Mouse (Mus musculus): ENCODE results near the gene Cnot6. TPM values are rescaled to one million over a fixed set of nuclear protein-coding genes. Genes with fewer than 3 reads are reported as not detected.

The Cnot6 gene
- polyA plus RNA-seq, 1 experiment from 2014 or later = 101 TPM

DNA sequence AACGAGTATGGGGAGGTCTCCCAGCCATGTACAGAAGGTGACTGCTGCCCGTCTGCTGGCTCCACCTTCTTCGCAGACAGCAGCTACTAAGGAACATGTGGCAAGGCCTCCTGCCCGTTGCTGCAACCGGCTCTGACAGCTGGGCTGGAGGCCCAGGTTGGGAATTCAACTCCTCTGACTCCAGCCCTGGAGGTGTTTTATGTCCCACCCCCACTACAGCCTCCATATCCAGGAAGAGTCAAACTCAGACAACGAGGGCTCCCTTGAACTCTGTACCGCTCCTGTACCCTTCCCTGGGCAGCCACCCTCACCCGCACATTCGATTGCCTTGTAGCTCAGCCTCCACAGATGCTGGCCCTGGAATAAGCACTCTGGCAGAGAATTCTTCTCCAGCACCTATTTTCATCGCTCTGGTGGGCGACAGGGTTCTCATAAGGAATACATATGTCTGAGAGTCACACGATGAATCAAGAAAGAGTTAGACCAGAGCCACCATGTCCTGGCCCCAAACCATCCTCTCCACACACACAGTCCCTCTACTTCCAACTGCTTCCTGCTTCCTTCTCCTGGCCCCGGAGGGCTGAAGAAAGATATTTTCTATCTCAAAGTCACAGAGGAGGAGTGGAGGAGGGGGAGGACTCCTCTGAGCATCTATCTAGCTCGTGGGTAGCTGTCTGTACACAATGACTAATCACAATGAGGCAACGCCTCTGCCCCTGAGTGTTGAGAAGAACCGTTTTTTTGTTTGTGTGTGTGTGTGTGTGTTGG is 61.3 kb downstream of the Cnot6 start:
- Histone ChIP-seq H3K4me2 (no peak overlapping the region), H3K9ac (no peak overlapping the region), H3K27ac (no peak overlapping the region), H3K4me3 (replicated peaks) (no peak overlapping the region), H3K4me1 (peaks cover 3% of the 10 kb centered on the region; the same call in 1 of the 2 replicates), H3K9me3 (no peaks in the 10 kb centered on the region), H3K27me3 (no peaks in the 10 kb centered on the region), H3K36me3 (replicated peaks) (no peaks in the 10 kb centered on the region)
- ATAC-seq (ENCODE audit: low FRiP score) = 0 out of 2 replicates have a peak, but pooled peaks have one; percentile 9
- WGBS = 80% methylated on average over 16 of the region's 16 CpGs

DNA sequence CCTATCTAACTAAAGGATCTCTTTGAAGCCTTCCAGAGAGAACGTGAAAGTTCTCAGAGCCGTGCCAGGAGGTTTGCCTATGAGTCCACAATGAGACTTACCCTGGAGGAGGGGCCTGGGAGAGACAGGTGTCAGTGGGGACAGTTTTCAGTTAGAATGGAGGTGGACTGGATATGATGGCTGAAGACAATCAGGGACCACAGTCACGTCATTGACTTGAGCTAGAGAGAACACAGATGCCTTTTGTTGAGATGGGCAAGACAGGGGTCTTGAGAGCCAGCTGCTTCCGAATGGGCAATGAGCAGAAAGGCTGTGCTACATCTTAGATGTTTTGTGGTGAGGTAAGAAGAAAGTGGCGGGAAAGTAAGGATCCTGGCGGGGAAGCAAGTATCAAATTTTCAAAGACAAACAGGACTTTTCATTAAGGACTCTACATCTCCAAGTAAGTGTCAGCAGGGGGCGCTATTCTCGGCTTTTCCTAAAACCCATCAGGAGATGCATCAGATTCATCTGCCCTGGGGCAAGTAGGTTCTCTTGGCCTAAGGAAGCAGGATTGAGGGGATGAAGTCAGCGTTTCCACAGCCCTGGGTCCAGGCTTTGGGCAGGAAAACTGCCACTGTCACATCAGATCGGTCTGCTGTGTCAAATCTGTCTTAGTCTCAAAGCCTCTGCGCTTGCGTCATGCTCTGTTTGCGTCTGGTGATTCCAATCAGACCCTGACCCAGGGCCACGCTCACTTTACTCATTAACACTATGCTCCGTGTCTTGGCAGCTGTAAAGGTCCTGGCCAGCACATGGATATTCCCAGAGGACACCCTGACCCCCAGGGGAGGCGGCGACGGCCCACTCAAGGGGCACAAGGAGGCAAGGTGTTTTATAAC is 62.2 kb downstream of the Cnot6 start:
- peaks cover 3% of the 10 kb centered on the region; the same call in 1 of the 2 replicates for H3K4me1 ChIP-seq
- H3K4me3 ChIP-seq (replicated peaks) = no peak overlapping the region
- no peaks in the 10 kb centered on the region for H3K9me3 ChIP-seq
- no peaks in the 10 kb centered on the region for H3K36me3 ChIP-seq (replicated peaks)
- H3K9ac ChIP-seq = no peak overlapping the region
- WGBS = 62% methylated on average over 18 of the region's 18 CpGs
- ATAC-seq (ENCODE audit: low FRiP score) = no peak
- no peak overlapping the region for H3K27ac ChIP-seq
- no peak overlapping the region for H3K4me2 ChIP-seq
- no peaks in the 10 kb centered on the region for H3K27me3 ChIP-seq

DNA sequence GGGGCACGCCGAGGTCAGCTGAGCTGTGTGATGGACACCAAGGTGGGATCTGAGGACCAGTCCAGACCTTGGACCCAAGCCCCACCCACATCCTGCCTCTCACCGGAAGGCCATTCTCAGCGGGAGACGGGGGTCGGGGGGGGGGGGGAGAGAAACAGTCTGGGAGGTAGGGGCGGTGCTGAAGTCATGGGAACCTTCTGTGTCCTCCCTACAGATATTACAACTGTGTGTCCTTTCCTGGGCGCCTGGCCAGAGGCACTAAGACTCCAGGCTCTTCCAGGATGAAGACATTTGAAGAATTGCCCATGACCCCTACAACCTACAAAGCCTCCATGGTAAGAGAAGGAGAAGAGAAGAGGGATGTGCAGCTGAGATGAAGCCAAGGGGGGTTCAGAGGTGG is 66.8 kb downstream of the Cnot6 start:
- Histone ChIP-seq H3K4me3 (replicated peaks) (no peak overlapping the region), H3K9me3 (no peaks in the 10 kb centered on the region), H3K27me3 (no peaks in the 10 kb centered on the region), H3K4me2 (no peak overlapping the region), H3K36me3 (replicated peaks) (no peaks in the 10 kb centered on the region), H3K27ac (no peak overlapping the region), H3K9ac (no peak overlapping the region), H3K4me1 (no peaks in the 10 kb centered on the region)
- ATAC-seq (ENCODE audit: low FRiP score) = no peak
- 67% methylated on average over 8 of the region's 8 CpGs for WGBS

- Histone ChIP-seq H3K36me3 (replicated peaks) (no peaks in the 10 kb centered on the region), H3K9ac (no peak overlapping the region), H3K4me2 (peak overlapping the region; percentile 34), H3K4me3 (replicated peaks) (0 out of 2 replicates have a peak overlapping the region, but pooled peaks have one; percentile 4), H3K4me1 (peaks cover 8% of the 10 kb centered on the region), H3K9me3 (no peaks in the 10 kb centered on the region), H3K27ac (no peak overlapping the region), H3K27me3 (peaks cover 60% of the 10 kb centered on the region)
- WGBS = 4% methylated on average over 11 of the region's 11 CpGs
- no peak for ATAC-seq (ENCODE audit: low FRiP score)
These were observed 76.1 kb downstream of the Cnot6 start for GRCm38 (mm10) chr11:49636449-49636848.

GRCm38 (mm10) chr11:49635671-49636070 is 76.9 kb downstream of the Cnot6 start:
- Histone ChIP-seq H3K27ac (no peak overlapping the region), H3K36me3 (replicated peaks) (no peaks in the 10 kb centered on the region), H3K4me2 (no peak overlapping the region), H3K9ac (no peak overlapping the region), H3K4me1 (peaks cover 8% of the 10 kb centered on the region), H3K4me3 (replicated peaks) (no peak overlapping the region), H3K27me3 (peaks cover 63% of the 10 kb centered on the region), H3K9me3 (no peaks in the 10 kb centered on the region)
- WGBS = 75% methylated on average over 6 of the region's 6 CpGs
- ATAC-seq (ENCODE audit: low FRiP score) = no peak

DNA sequence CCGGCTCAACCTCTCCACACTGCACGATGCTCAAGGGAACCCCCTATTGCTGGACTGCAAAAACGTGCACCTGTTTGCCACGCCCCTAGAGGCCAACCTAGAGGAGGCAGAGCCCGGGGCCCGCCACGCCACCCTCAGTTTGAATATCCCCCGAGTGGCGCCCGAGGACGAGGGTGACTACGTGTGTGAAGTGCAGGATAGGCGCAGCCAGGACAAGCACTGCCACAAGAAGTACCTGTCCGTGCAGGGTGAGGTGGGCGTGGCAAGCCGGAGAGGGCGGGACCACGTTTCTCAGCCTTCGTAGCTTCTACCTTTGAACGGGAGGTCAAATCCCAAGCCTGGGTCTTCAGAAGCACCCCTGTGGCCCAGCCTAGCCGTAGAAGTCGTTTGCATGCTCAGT is 78.4 kb downstream of the Cnot6 start:
- ATAC-seq (ENCODE audit: low FRiP score) = no peak
- no peaks in the 10 kb centered on the region for H3K36me3 ChIP-seq (replicated peaks)
- H3K9ac ChIP-seq = no peak overlapping the region
- H3K4me1 ChIP-seq = peaks cover 8% of the 10 kb centered on the region
- H3K27ac ChIP-seq = no peak overlapping the region
- peak overlapping the region; percentile 31 for H3K4me2 ChIP-seq
- H3K27me3 ChIP-seq = peaks cover 63% of the 10 kb centered on the region
- peak overlapping the region; percentile 16; the same call in 1 of the 2 replicates for H3K4me3 ChIP-seq (replicated peaks)
- WGBS = 5% methylated on average over 22 of the region's 22 CpGs
- no peaks in the 10 kb centered on the region for H3K9me3 ChIP-seq

DNA sequence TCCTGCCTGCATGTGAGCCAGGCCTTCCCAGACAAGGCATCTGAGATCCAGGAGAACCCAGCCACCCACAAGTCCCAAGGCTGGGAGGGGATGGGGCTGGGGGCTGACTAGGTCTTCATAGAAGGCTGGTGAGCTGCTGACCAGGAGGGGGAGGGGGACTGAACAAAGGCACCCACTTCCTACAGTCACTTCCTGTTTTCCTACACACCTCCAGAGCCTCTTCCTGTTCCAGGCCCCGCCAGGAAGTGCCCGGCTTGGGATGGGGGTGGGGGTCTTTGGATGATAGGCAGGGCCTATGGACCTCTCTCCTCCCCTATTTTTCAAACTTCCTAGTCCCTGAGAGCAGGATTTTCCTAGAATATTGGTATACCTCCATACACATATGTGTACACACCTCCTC is 80.3 kb downstream of the Cnot6 start:
- H3K9me3 ChIP-seq = no peaks in the 10 kb centered on the region
- H3K4me1 ChIP-seq = peaks cover 8% of the 10 kb centered on the region
- H3K27ac ChIP-seq = no peak overlapping the region
- H3K36me3 ChIP-seq (replicated peaks) = no peaks in the 10 kb centered on the region
- H3K27me3 ChIP-seq = peaks cover 58% of the 10 kb centered on the region
- H3K4me2 ChIP-seq = no peak overlapping the region
- ATAC-seq (ENCODE audit: low FRiP score) = no peak
- no peak overlapping the region for H3K4me3 ChIP-seq (replicated peaks)
- WGBS = 88% methylated on average over 2 of the region's 2 CpGs
- H3K9ac ChIP-seq = no peak overlapping the region

DNA sequence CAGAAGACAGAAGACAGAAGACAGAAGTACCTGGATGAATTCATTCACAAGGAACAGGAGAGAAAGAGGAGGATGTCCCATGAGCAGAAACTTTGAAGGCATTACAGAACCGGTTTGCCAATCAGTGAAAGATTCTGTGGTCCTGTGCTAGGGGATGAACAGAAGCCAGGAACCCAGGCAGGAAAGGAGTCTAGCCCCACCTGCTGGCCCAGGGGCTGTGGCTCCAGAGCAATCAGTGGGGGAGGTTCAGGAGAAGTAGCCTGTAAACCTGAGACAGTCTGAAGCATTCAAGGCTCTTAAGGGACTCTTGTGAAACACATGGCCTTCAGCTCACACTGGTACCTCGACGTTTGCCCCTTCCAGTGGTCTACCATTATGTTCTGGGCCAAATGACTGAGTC is 81.4 kb downstream of the Cnot6 start:
- 35% methylated on average over 3 of the region's 3 CpGs for whole genome bisulfite sequencing
- Histone ChIP-seq H3K9ac (no peak overlapping the region), H3K4me3 (replicated peaks) (no peak overlapping the region), H3K27ac (no peak overlapping the region), H3K4me2 (no peak overlapping the region), H3K36me3 (replicated peaks) (no peaks in the 10 kb centered on the region), H3K4me1 (peaks cover 5% of the 10 kb centered on the region), H3K9me3 (no peaks in the 10 kb centered on the region), H3K27me3 (peaks cover 47% of the 10 kb centered on the region)
- ATAC-seq (ENCODE audit: low FRiP score) = no peak

DNA sequence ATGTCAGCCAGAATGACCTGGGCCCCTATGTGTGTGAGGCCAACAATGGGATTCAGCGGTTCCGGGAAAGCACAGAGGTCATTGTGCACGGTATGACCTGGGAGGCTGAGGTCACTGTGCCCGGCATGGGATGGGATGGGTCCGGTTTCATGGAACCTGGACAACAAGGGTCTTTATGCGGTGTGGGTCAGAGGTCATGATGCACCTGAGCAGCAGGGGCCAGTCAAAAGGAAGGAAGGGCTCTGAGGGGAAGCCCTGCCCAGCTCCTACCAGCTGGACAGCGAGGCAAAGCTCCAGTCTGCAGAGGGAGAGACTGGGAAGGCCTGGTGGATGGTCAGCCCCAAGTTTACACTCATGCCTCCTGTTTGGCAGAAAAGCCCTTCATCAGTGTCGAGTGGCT is 85.8 kb downstream of the Cnot6 start:
- Histone ChIP-seq H3K9ac (no peak overlapping the region), H3K9me3 (no peaks in the 10 kb centered on the region), H3K27ac (no peak overlapping the region), H3K36me3 (replicated peaks) (no peaks in the 10 kb centered on the region), H3K4me3 (replicated peaks) (no peak overlapping the region), H3K4me2 (no peak overlapping the region), H3K27me3 (peaks cover 4% of the 10 kb centered on the region; the same call in 1 of the 2 replicates), H3K4me1 (no peaks in the 10 kb centered on the region)
- no peak for ATAC-seq (ENCODE audit: low FRiP score)
- WGBS = 74% methylated on average over 8 of the region's 8 CpGs

DNA sequence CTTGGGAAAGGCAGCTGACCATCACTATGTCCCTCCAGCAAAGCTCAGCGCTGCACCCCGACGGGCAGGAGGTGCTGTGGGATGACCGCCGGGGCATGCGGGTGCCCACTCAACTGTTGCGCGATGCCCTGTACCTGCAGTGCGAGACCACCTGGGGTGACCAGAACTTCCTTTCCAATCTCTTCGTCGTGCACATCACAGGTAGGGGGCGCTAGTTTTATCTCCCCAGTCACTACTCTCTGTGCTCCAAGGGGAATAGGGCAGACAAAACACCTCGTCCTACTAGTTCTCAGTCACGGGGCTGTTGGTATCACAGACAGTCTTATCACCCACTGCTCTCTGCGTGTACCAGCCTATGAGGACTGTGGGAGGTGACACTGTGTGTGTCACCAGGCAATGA is 86.7 kb downstream of the Cnot6 start:
- H3K4me3 ChIP-seq (replicated peaks) = no peak overlapping the region
- H3K9ac ChIP-seq = no peak overlapping the region
- H3K9me3 ChIP-seq = no peaks in the 10 kb centered on the region
- no peaks in the 10 kb centered on the region for H3K36me3 ChIP-seq (replicated peaks)
- 66% methylated on average over 15 of the region's 15 CpGs for WGBS
- H3K27ac ChIP-seq = no peak overlapping the region
- H3K27me3 ChIP-seq = no peaks in the 10 kb centered on the region
- ATAC-seq (ENCODE audit: low FRiP score) = no peak
- H3K4me1 ChIP-seq = no peaks in the 10 kb centered on the region
- no peak overlapping the region for H3K4me2 ChIP-seq

DNA sequence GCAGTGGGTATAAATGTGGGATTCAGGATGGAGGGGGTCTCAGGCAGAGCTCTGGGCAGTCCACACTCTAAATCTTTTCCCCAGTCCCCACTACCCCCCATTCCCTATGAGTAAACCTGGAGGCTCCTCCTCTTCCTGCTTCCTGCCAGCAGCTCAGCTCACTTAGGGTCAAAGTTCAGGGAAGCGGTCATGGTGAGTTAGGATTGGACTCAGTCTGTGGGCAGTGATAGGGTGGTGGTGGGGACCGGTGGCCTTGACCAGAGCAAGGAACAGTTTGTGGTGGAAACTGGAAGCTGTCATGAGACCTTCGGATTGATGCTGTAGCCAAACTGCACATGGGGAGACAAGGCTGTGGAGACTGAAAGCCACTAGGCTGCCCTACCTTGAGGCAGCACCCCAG is 88.4 kb downstream of the Cnot6 start:
- Histone ChIP-seq H3K4me1 (no peaks in the 10 kb centered on the region), H3K9ac (no peak overlapping the region), H3K36me3 (replicated peaks) (no peaks in the 10 kb centered on the region), H3K9me3 (no peaks in the 10 kb centered on the region), H3K4me2 (no peak overlapping the region), H3K27ac (no peak overlapping the region), H3K27me3 (no peaks in the 10 kb centered on the region), H3K4me3 (replicated peaks) (no peak overlapping the region)
- no peak for ATAC-seq (ENCODE audit: low FRiP score)
- WGBS = 95% methylated on average over 3 of the region's 3 CpGs

DNA sequence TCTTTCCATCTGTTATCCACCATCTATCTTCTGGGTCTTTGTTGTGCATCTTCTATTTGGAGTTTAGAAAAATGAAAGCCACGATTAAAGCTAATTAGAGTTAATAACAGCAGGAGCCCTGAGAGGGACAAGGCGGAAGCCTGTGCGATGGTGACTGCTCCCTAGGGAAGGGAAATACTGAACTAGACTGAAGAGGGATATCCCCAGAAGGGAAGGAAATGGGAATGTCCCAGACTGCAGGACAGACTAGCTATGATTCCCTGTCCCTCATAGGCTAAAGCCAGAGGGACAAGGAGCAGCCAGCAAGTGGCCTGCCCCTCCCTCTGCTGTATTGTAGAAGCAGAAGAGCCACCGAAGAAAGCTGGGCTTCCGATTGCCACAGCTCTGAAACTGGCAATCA is 90.6 kb downstream of the Cnot6 start:
- no peak overlapping the region for H3K4me3 ChIP-seq (replicated peaks)
- H3K4me2 ChIP-seq = no peak overlapping the region
- 82% methylated on average over 5 of the region's 5 CpGs for WGBS
- H3K9me3 ChIP-seq = no peaks in the 10 kb centered on the region
- H3K27ac ChIP-seq = no peak overlapping the region
- no peak for ATAC-seq (ENCODE audit: low FRiP score)
- H3K9ac ChIP-seq = no peak overlapping the region
- no peaks in the 10 kb centered on the region for H3K27me3 ChIP-seq
- H3K36me3 ChIP-seq (replicated peaks) = no peaks in the 10 kb centered on the region
- H3K4me1 ChIP-seq = no peaks in the 10 kb centered on the region
